ENCODE assay signal across 8 mouse cellular contexts in the genomic region with DNA sequence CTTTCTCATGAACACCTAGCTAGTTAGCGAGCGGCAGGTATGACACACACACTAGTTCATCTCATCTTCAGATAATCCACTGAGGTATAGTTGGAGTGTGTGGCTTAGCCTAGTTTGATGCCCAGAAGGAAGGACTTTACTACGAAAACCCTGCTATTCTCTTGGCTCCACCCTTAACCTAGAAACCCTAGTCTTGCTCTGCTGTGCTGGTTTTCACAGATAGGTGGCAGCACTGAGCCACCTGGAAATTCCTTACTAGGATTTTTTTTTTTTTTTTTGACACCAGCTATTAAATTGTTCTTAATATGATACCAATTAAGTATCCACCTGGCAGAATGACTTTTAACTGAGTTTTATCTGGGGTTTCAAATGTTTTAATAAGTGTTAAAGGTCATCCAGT.
DNase-seq lines count a peak whose midpoint lies in the region; TF ChIP-seq lines count a peak whose summit lies in the region.

No protein-coding gene starts in this region.

- peak; percentile 54 for DNase-seq in heart, adult 8-10 months (ENCODE audit: low spot score)
- no peak for DNase-seq in heart, adult 11 months
- peak; percentile 62 to 66 for DNase-seq in right cerebral cortex, adult 2 months (ENCODE audit: low spot score in 2 of 2)
- DNase-seq in right cerebral cortex, postnatal 36 days (ENCODE audit: low spot score in 2 of 2): no peak
- DNase-seq in c-Kit-positive CD71-negative TER-119-negative erythroid progenitor cells, embryonic 14.5 days (ENCODE audit: low read depth): peak; percentile 43
- DNase-seq in gastrocnemius, adult 2 months: peak; percentile 56
- DNase-seq in lung, adult 18-20 months: peak; percentile 35 to 49
- peak; percentile 21 for DNase-seq in testis, postnatal 14 days (ENCODE audit: low spot score)

- no peak overlapping the region for H3K4me3 ChIP-seq in gastrocnemius, adult 2 months

- H3K27ac ChIP-seq in gastrocnemius, adult 2 months: no peak overlapping the region

- intact Hi-C loops in gastrocnemius, adult 2 months (cut with DNase I): loop anchor here (5.0 kb wide), 2 partner anchors 162 to 287 kb away; no protein-coding TSS in a partner anchor

- peak; percentile 96; the same call in 1 of the 2 replicates for TF ChIP-seq CTCF in gastrocnemius, adult 2 months (IDR thresholded peaks at IDR 0.05)

Comparison
In these comparisons a context has a peak if more than half of its experiments do, and no peak if none do; other contexts are left out.
1. DNase-seq: peak in heart, adult 8-10 months (single experiment), right cerebral cortex, adult 2 months (2 of 2), c-Kit-positive CD71-negative TER-119-negative erythroid progenitor cells, embryonic 14.5 days (single experiment), gastrocnemius, adult 2 months (single experiment), lung, adult 18-20 months (2 of 2) and testis, postnatal 14 days (single experiment); none in heart, adult 11 months (single experiment) and right cerebral cortex, postnatal 36 days (0 of 2).